In genomic region chr4:97481836-97482235, GRCm38 (mm10) we compare ENCODE assay signal across 27 mouse cellular contexts.
DNase-seq lines count a peak whose midpoint lies in the region; ATAC-seq and TF ChIP-seq lines count a peak whose summit lies in the region.
"Had no signal": no experiment of that assay in that cellular context is flagged by ENCODE, and none has a peak within 500 bp of the region (broad histone marks: within the 10 kb centered on the region; RNA-seq: fewer than 3 reads in every experiment).

No protein-coding gene starts in this region.

- no peaks in the 10 kb centered on the region for H3K36me3 ChIP-seq in embryonic facial prominence, embryonic 10.5 days (replicated peaks)
- no peaks in the 10 kb centered on the region for H3K36me3 ChIP-seq in kidney, postnatal 0 days (ENCODE audit: insufficient read depth, low read length)
- H3K36me3 ChIP-seq: embryonic facial prominence, embryonic 13.5 days; forebrain, embryonic 12.5 days; forebrain, embryonic 15.5 days; heart, embryonic 10.5 days; heart, embryonic 13.5 days had no signal

- no peaks in the 10 kb centered on the region for H3K9me3 ChIP-seq in embryonic facial prominence, embryonic 10.5 days
- H3K9me3 ChIP-seq in kidney, postnatal 0 days (replicated peaks; ENCODE audit: low read length), result no peaks in the 10 kb centered on the region
- H3K9me3 ChIP-seq: embryonic facial prominence, embryonic 13.5 days; forebrain, embryonic 12.5 days; forebrain, embryonic 15.5 days; heart, embryonic 10.5 days; heart, embryonic 13.5 days had no signal

- no peak overlapping the region for H3K4me2 ChIP-seq in kidney, postnatal 0 days (ENCODE audit: low read length)
- H3K4me2 ChIP-seq: embryonic facial prominence, embryonic 13.5 days; forebrain, embryonic 12.5 days; forebrain, embryonic 15.5 days; heart, embryonic 13.5 days; hindbrain, embryonic 14.5 days had no signal

- TF ChIP-seq CTCF in kidney, postnatal 0 days (IDR thresholded peaks at IDR 0.05; ENCODE audit: low read depth), result no peak

- peak; percentile 26 for DNase-seq in kidney, adult 11 months
- no peak for DNase-seq in kidney, postnatal 10 days
- DNase-seq in kidney, adult 9 months, result peak; percentile 59
- no peak for DNase-seq in kidney, postnatal 25 days
- DNase-seq in embryonic facial prominence, embryonic 10.5 days (ENCODE audit: low spot score), result no peak
- DNase-seq in kidney, postnatal 0 days (ENCODE audit: low spot score), result no peak
- DNase-seq in heart, adult 9 months (ENCODE audit: low spot score in 2 of 2), result no peak
- DNase-seq in right cerebral cortex, adult 18-20 months, result no peak
- DNase-seq: adrenal gland, adult 8-10 months; adrenal gland, postnatal 25 days; cerebellum, adult 11-12 months; cerebellum, adult 8-10 months; cerebellum, postnatal 10 days; cerebellum, postnatal 36 days; embryo, embryonic 11 days; gastrocnemius, postnatal 25 days; heart, adult 18-20 months; heart, postnatal 14 days; heart, postnatal 4 days had no signal

- no peak overlapping the region for H3K9ac ChIP-seq in kidney, postnatal 0 days (ENCODE audit: low read depth, low read length)
- H3K9ac ChIP-seq: embryonic facial prominence, embryonic 13.5 days; forebrain, embryonic 12.5 days; forebrain, embryonic 15.5 days; heart, embryonic 13.5 days; hindbrain, embryonic 14.5 days had no signal

- H3K27ac ChIP-seq in embryonic facial prominence, embryonic 10.5 days (replicated peaks), result peak overlapping the region; percentile 44; the same call in 1 of the 2 replicates
- no peak overlapping the region for H3K27ac ChIP-seq in kidney, postnatal 0 days
- H3K27ac ChIP-seq: embryonic facial prominence, embryonic 13.5 days; forebrain, embryonic 12.5 days; forebrain, embryonic 15.5 days; heart, embryonic 10.5 days; heart, embryonic 13.5 days; hindbrain, embryonic 14.5 days had no signal

- H3K27me3 ChIP-seq in embryonic facial prominence, embryonic 10.5 days (replicated peaks; ENCODE audit: low read depth, poor library complexity, severe bottlenecking), result no peaks in the 10 kb centered on the region
- H3K27me3 ChIP-seq in kidney, postnatal 0 days (ENCODE audit: insufficient read depth, low read length), result no peaks in the 10 kb centered on the region
- H3K27me3 ChIP-seq: embryonic facial prominence, embryonic 13.5 days; forebrain, embryonic 12.5 days; forebrain, embryonic 15.5 days; heart, embryonic 13.5 days had no signal

- H3K4me1 ChIP-seq in embryonic facial prominence, embryonic 10.5 days, result peaks cover 44% of the 10 kb centered on the region
- H3K4me1 ChIP-seq in kidney, postnatal 0 days (replicated peaks; ENCODE audit: insufficient read depth, low read length), result no peaks in the 10 kb centered on the region

- no peak overlapping the region for H3K4me3 ChIP-seq in embryonic facial prominence, embryonic 10.5 days
- H3K4me3 ChIP-seq in kidney, postnatal 0 days (replicated peaks; ENCODE audit: low read depth, low read length), result no peak overlapping the region
- H3K4me3 ChIP-seq: embryonic facial prominence, embryonic 13.5 days; erythroblast, embryonic 14.5 days; forebrain, embryonic 12.5 days; forebrain, embryonic 15.5 days; heart, embryonic 10.5 days; heart, embryonic 13.5 days had no signal

- 86% methylated on average over 3 of the region's 3 CpGs for WGBS in embryonic facial prominence, embryonic 10.5 days
- 67% methylated on average over 3 of the region's 3 CpGs for WGBS in kidney, postnatal 0 days

- 0 out of 2 replicates have a peak, but pooled peaks have one; percentile 30 for ATAC-seq in kidney, postnatal 0 days (replicated peaks; ENCODE audit: low FRiP score, low read depth)
- ATAC-seq: activated CD4-positive, CD25-positive, alpha-beta regulatory T cell, adult 4 months had no signal

Comparison
In these comparisons a context has a peak if more than half of its experiments do, and no peak if none do; other contexts are left out.
1. DNase-seq: peak in kidney, adult 11 months (single experiment) and kidney, adult 9 months (single experiment); none in kidney, postnatal 10 days (single experiment), kidney, postnatal 25 days (0 of 2), embryonic facial prominence, embryonic 10.5 days (single experiment), kidney, postnatal 0 days (single experiment), heart, adult 9 months (0 of 2) and right cerebral cortex, adult 18-20 months (single experiment).